Mouse (Mus musculus) ES-Bruce4 (cell line): ENCODE data around the gene Pde4dip. TPM values are rescaled to one million over a fixed set of nuclear protein-coding genes. Genes with fewer than 3 reads are reported as not detected.

Experiments used
- H3K27ac ChIP-seq: 2 replicates; pipeline ENCODE4 v1.5.1; 2012; ENCODE audit warnings: low read length, inconsistent platforms; ENCODE audit not compliant: insufficient read depth
- H3K27me3 ChIP-seq: 2 replicates; pipeline ENCODE4 v1.6.1; 2012; ENCODE audit warnings: mild to moderate bottlenecking, low read length, inconsistent platforms; ENCODE audit not compliant: control insufficient read depth, poor library complexity, insufficient read depth, severe bottlenecking
- H3K36me3 ChIP-seq: 2 replicates; pipeline ENCODE4 v1.6.1; 2012; ENCODE audit warnings: inconsistent platforms, mild to moderate bottlenecking, low read length, moderate library complexity; ENCODE audit not compliant: control insufficient read depth, poor library complexity, insufficient read depth, severe bottlenecking
- H3K4me1 ChIP-seq: one replicate; pipeline ENCODE4 v1.8.1; 2011; ENCODE audit warnings: low read length; ENCODE audit not compliant: control insufficient read depth, insufficient read depth
- H3K4me3 ChIP-seq: 2 replicates; pipeline ENCODE4 v1.5.1; 2011; ENCODE audit warnings: low read depth, mild to moderate bottlenecking, low read length
- H3K9ac ChIP-seq: 2 replicates; pipeline ENCODE4 v1.6.1; 2012; ENCODE audit warnings: low read depth, mild to moderate bottlenecking, inconsistent platforms; ENCODE audit not compliant: poor library complexity, severe bottlenecking
- H3K9me3 ChIP-seq: replicated peaks from 2 replicates; pipeline ENCODE4 v1.6.1; 2012; ENCODE audit warnings: mild to moderate bottlenecking, low read length, inconsistent platforms; ENCODE audit not compliant: control insufficient read depth, poor library complexity, insufficient read depth, severe bottlenecking
- CTCF ChIP-seq: IDR thresholded peaks from one replicate; pipeline ENCODE4 v1.8.1; 2011; ENCODE audit warnings: low read depth, low read length
- EP300 ChIP-seq: IDR thresholded peaks from 2 replicates; pipeline ENCODE4 v1.6.1; 2011; ENCODE audit warnings: low read depth, low read length; ENCODE audit not compliant: insufficient read depth
- POLR2A ChIP-seq: IDR thresholded peaks from one replicate; pipeline ENCODE4 v1.8.1; 2011; ENCODE audit warnings: low read length; ENCODE audit not compliant: insufficient read depth
- polyA plus RNA-seq: library from polyadenylated mRNA; stranded (reverse); fragments of >200 nt; gene quantifications from 2 replicates; pipeline ENCODE4 v1.2.4, GENCODE M21; 2011; ENCODE audit warnings: low read depth; ENCODE audit not compliant: missing spikeins, insufficient read depth, insufficient read length

The Pde4dip gene
- polyA plus RNA-seq, 1 experiment, result 16.8 TPM

- Histone ChIP-seq H3K9ac (no peak overlapping the region), H3K9me3 (no peaks in the 10 kb centered on the region), H3K4me1 (no peaks in the 10 kb centered on the region), H3K27me3 (0 out of 2 replicates have a peak, but pooled peaks cover 1% of the 10 kb centered on the region), H3K36me3 (no peaks in the 10 kb centered on the region), H3K4me3 (no peak overlapping the region), H3K27ac (no peak overlapping the region)
- TF ChIP-seq CTCF (no peak), POLR2A (no peak), EP300 (no peak)
Observed at GRCm38 (mm10) chr3:97842641-97843040, 45.9 kb downstream of the Pde4dip start.

GRCm38 (mm10) chr3:97840439-97840838 lies 48.1 kb downstream of the Pde4dip start:
- Histone ChIP-seq H3K36me3 (no peaks in the 10 kb centered on the region), H3K4me3 (no peak overlapping the region), H3K9ac (no peak overlapping the region), H3K4me1 (no peaks in the 10 kb centered on the region), H3K27ac (no peak overlapping the region), H3K27me3 (peaks cover 1% of the 10 kb centered on the region; the same call in 1 of the 2 replicates), H3K9me3 (no peaks in the 10 kb centered on the region)
- TF ChIP-seq CTCF, result no peak
- no peak for TF ChIP-seq POLR2A
- no peak for TF ChIP-seq EP300

GRCm38 (mm10) chr3:97835888-97836287 lies 52.6 kb downstream of the Pde4dip start:
- H3K9ac ChIP-seq, result no peak overlapping the region
- TF ChIP-seq POLR2A, result no peak
- TF ChIP-seq EP300, result no peak
- TF ChIP-seq CTCF, result no peak

GRCm38 (mm10) chr3:97834625-97835024 lies 53.9 kb downstream of the Pde4dip start:
- Histone ChIP-seq H3K9ac (no peak overlapping the region), H3K9me3 (no peaks in the 10 kb centered on the region)

More at GRCm38 (mm10) chr3:97835888-97836287, 52.6 kb downstream of the Pde4dip start:
- Histone ChIP-seq H3K9me3 (no peaks in the 10 kb centered on the region), H3K27ac (no peak overlapping the region), H3K27me3 (no peaks in the 10 kb centered on the region; the same call in 1 of the 2 replicates), H3K4me1 (no peaks in the 10 kb centered on the region), H3K36me3 (no peaks in the 10 kb centered on the region), H3K4me3 (no peak overlapping the region)

GRCm38 (mm10) chr3:97831564-97832320 lies 56.8 kb downstream of the Pde4dip start:
- no peak overlapping the region for H3K27ac ChIP-seq
- H3K9me3 ChIP-seq, result no peaks in the 10 kb centered on the region
- H3K9ac ChIP-seq, result no peak overlapping the region
- TF ChIP-seq EP300 (no peak), CTCF (no peak), POLR2A (no peak)
- H3K4me3 ChIP-seq, result no peak overlapping the region
- no peaks in the 10 kb centered on the region for H3K4me1 ChIP-seq
- no peaks in the 10 kb centered on the region; the same call in 1 of the 2 replicates for H3K27me3 ChIP-seq
- H3K36me3 ChIP-seq, result no peaks in the 10 kb centered on the region

More at GRCm38 (mm10) chr3:97834625-97835024, 53.9 kb downstream of the Pde4dip start:
- no peak for TF ChIP-seq EP300
- Histone ChIP-seq H3K27me3 (no peaks in the 10 kb centered on the region; the same call in 1 of the 2 replicates), H3K27ac (no peak overlapping the region), H3K36me3 (no peaks in the 10 kb centered on the region), H3K4me1 (no peaks in the 10 kb centered on the region), H3K4me3 (no peak overlapping the region)

- no peaks in the 10 kb centered on the region; the same call in 1 of the 2 replicates for H3K27me3 ChIP-seq
- no peaks in the 10 kb centered on the region for H3K36me3 ChIP-seq
- TF ChIP-seq CTCF, result no peak
- no peak for TF ChIP-seq EP300
- no peak overlapping the region for H3K4me3 ChIP-seq
- no peak overlapping the region for H3K27ac ChIP-seq
- no peaks in the 10 kb centered on the region for H3K4me1 ChIP-seq
- H3K9ac ChIP-seq, result no peak overlapping the region
- no peaks in the 10 kb centered on the region for H3K9me3 ChIP-seq
Observed at GRCm38 (mm10) chr3:97830622-97831021, 57.9 kb downstream of the Pde4dip start.
